Mouse (Mus musculus): ENCODE measurements around the gene Sec14l1.

DNA sequence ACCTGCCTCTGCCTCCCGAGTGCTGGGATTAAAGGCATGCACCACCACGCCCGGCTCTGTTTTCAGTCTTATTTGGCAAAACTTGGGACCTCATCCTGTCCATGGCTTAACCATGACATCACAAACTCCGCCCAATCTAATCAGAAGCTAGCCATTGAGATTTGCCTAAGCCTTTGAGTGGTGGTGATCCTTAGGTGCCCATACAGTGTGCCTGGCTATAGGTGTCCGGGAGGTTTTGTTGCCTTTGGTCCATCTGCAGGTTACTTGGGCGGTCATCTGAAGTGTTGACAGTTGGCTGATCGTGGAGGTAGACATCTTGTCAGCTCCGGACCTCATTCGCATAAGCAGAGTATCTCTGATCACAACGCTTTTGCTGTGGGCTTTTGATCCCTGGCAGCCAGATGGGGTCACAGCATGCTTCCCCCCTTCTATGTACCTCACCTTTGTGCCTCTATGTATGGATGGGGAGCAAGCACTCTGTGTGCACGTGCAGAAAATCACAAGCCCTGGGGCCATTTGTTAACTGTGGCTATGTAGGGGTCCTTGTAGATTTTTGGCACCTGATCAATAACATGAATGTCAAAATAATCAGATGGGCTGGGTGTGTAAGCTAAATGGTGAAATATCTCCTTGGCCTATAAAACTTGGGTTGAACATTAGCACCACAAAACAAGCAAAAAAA is 2.9 kb upstream of the Sec14l1 start:
- no peak for TF ChIP-seq CTCF (IDR thresholded peaks at IDR 0.05; ENCODE audit: low read depth)
- TF ChIP-seq EP300 (IDR thresholded peaks at IDR 0.05; ENCODE audit: low read depth) = no peak

Measured in liver, postnatal 0 days (tissue).